Mouse (Mus musculus): ENCODE measurements at regions not wholly inside any gene's neighbourhood (a gene's known extent, or its start where the extent isn't known, plus 50 kb on each side); places are given as distances from the start of the nearest gene placed in this dataset.
"Not testable (repeated sequence)": the region's sequence is repeated elsewhere in the genome, so short reads cannot be mapped to it uniquely, and the experiment has no call there.

- ChIA-PET CTCF (no interaction called here), POLR2A (no interaction called here)
- H3K27me3 ChIP-seq = no peaks in the 10 kb centered on the region
- no peak for TF ChIP-seq CTCF (IDR thresholded peaks at IDR 0.05)
- in situ Hi-C loops (cut with MboI; ENCODE audit: low pct_unique_long_range_greater_than_20kb) = no loop called here
- ATAC-seq (no peak), DNase-seq (ENCODE audit: low read depth, low spot score) (no peak)
These were observed 51.3 kb downstream of the Gm21897 start for GRCm38 (mm10) chr16:15368383-15369163.

GRCm38 (mm10) chr16:15372844-15373243, 55.6 kb downstream of the Gm21897 start:
- ChIA-PET CTCF (interaction anchor here (1.2 kb wide), 1 partner anchor 49 kb away, joined by 3 read pairs; no protein-coding TSS in a partner anchor), POLR2A (interaction anchor here (0.6 to 0.7 kb wide), 2 partner anchors 658 to 1054 kb away, joined by 3 to 6 read pairs; no protein-coding TSS in a partner anchor)
- TF ChIP-seq CTCF (IDR thresholded peaks at IDR 0.05) = peak; percentile 30
- ATAC-seq (no peak), DNase-seq (ENCODE audit: low read depth, low spot score) (no peak)
- no peaks in the 10 kb centered on the region for H3K27me3 ChIP-seq
- in situ Hi-C loops (cut with MboI; ENCODE audit: low pct_unique_long_range_greater_than_20kb) = no loop called here

- no peak for ATAC-seq
- in situ Hi-C loops (cut with MboI; ENCODE audit: low pct_unique_long_range_greater_than_20kb) = no loop called here
- no peak for DNase-seq (ENCODE audit: low read depth, low spot score)
- no peak for TF ChIP-seq CTCF (IDR thresholded peaks at IDR 0.05)
- CTCF ChIA-PET = interaction anchor here (1.5 to 1.6 kb wide), 2 partner anchors 19 to 23 kb away, joined by 3 read pairs; no protein-coding TSS in a partner anchor
- no peaks in the 10 kb centered on the region for H3K27me3 ChIP-seq
- POLR2A ChIA-PET = no interaction called here
These were observed 56.7 kb downstream of the Gm21897 start for GRCm38 (mm10) chr16:15373961-15374360.

- no peak for TF ChIP-seq CTCF (IDR thresholded peaks at IDR 0.05)
- CTCF ChIA-PET = no interaction called here
These were observed 68.4 kb downstream of the Gm21897 start for GRCm38 (mm10) chr16:15385557-15386240.

DNA sequence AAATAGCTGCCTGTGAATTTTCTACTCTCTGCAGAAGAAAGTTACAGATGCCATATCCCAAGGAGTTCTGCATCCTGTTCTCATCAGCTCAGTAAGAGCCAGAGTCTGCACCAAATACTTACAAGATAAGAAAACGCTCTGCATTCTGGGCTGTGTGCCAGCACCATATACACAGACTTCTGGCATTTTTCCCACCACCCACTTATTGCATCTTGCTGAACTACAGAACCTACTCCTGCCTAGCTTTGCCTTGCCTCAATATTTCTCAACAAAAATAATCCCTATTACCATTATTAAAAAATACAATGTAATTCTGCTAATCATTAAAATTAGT, 69.0 kb downstream of the Gm21897 start:
- TF ChIP-seq CTCF (IDR thresholded peaks at IDR 0.05) = no peak
- H3K27me3 ChIP-seq = no peaks in the 10 kb centered on the region
- in situ Hi-C loops (cut with MboI; ENCODE audit: low pct_unique_long_range_greater_than_20kb) = no loop called here
- ChIA-PET POLR2A (no interaction called here), CTCF (no interaction called here)
- DNase-seq (ENCODE audit: low read depth, low spot score) = no peak
- ATAC-seq = no peak

More at GRCm38 (mm10) chr16:15385557-15386240, 68.4 kb downstream of the Gm21897 start:
- in situ Hi-C loops (cut with MboI; ENCODE audit: low pct_unique_long_range_greater_than_20kb) = no loop called here
- ATAC-seq = no peak
- no peak for DNase-seq (ENCODE audit: low read depth, low spot score)
- POLR2A ChIA-PET = no interaction called here
- H3K27me3 ChIP-seq = no peaks in the 10 kb centered on the region

DNA sequence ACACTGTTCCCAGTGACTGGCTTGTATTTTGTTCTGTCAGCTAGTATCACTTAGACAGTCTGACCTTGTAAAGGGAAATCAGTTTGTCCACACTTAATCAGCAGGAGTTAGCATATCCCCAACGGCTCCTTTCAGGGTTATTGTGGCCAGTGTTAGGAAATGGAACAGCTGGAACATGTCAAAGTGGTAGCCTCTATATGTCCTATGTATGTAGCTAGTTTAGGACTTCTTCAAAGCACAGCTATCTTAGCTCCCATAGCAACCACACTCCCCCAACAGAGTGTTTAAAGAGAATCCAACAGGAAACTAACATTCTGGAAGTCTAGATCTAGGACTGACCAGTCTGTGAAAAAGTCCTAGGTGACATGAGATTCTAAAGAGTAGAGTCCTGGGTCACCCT, 72.6 kb downstream of the Gm21897 start:
- ATAC-seq = no peak

GRCm38 (mm10) chr16:15430352-15430751, 113.1 kb downstream of the Gm21897 start:
- ATAC-seq = no peak
- no peak for DNase-seq (ENCODE audit: low read depth, low spot score)
- in situ Hi-C loops (cut with MboI; ENCODE audit: low pct_unique_long_range_greater_than_20kb) = no loop called here
- H3K27me3 ChIP-seq = no peaks in the 10 kb centered on the region
- no peak for TF ChIP-seq CTCF (IDR thresholded peaks at IDR 0.05)
- POLR2A ChIA-PET = no interaction called here
- CTCF ChIA-PET = no interaction called here

More for the DNA sequence above, 72.6 kb downstream of the Gm21897 start:
- no peaks in the 10 kb centered on the region for H3K27me3 ChIP-seq
- POLR2A ChIA-PET = no interaction called here
- CTCF ChIA-PET = no interaction called here
- no peak for DNase-seq (ENCODE audit: low read depth, low spot score)
- in situ Hi-C loops (cut with MboI; ENCODE audit: low pct_unique_long_range_greater_than_20kb) = no loop called here
- no peak for TF ChIP-seq CTCF (IDR thresholded peaks at IDR 0.05)

GRCm38 (mm10) chr16:15432681-15433080, 115.4 kb downstream of the Gm21897 start:
- no peak for ATAC-seq
- ChIA-PET POLR2A (no interaction called here), CTCF (no interaction called here)
- no peak for TF ChIP-seq CTCF (IDR thresholded peaks at IDR 0.05)
- in situ Hi-C loops (cut with MboI; ENCODE audit: low pct_unique_long_range_greater_than_20kb) = no loop called here
- no peak for DNase-seq (ENCODE audit: low read depth, low spot score)
- H3K27me3 ChIP-seq = no peaks in the 10 kb centered on the region

DNA sequence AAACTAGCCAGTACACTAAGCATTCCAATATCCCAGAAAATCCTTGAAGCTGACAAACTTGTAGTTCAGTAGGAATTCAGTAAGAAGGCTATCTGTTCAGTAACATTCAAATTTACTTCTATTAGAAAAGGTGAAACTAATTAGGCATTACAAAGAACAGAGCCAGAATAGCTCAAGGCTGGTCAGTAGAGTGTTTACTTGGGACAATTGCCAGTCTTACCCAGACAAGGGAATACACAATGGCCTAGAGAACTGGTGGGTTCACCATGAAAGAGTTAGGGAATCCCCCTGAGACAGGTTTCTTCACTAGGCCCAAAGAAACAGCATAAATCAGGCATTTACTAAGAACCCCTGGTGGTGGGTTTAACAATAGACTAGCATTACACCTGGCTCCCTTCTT, 145.6 kb downstream of the Gm21897 start:
- POLR2A ChIA-PET = interaction anchor here (0.6 kb wide), 1 partner anchor 35 kb away, joined by 3 read pairs; no protein-coding TSS in a partner anchor
- H3K27me3 ChIP-seq; ATAC-seq; in situ Hi-C loops (cut with MboI; ENCODE audit: low pct_unique_long_range_greater_than_20kb); DNase-seq (ENCODE audit: low read depth, low spot score); CTCF ChIA-PET: not testable (repeated sequence)

- ChIA-PET POLR2A (interaction anchor here (0.6 kb wide), 1 partner anchor 8 kb away, joined by 4 read pairs; no protein-coding TSS in a partner anchor), CTCF (no interaction called here)
- in situ Hi-C loops (cut with MboI; ENCODE audit: low pct_unique_long_range_greater_than_20kb) = no loop called here
- no peak for TF ChIP-seq CTCF (IDR thresholded peaks at IDR 0.05)
- H3K27me3 ChIP-seq = no peaks in the 10 kb centered on the region
- ATAC-seq (no peak), DNase-seq (ENCODE audit: low read depth, low spot score) (no peak)
These were observed 156.6 kb downstream of the Gm21897 start for GRCm38 (mm10) chr16:15473875-15474274.

DNA sequence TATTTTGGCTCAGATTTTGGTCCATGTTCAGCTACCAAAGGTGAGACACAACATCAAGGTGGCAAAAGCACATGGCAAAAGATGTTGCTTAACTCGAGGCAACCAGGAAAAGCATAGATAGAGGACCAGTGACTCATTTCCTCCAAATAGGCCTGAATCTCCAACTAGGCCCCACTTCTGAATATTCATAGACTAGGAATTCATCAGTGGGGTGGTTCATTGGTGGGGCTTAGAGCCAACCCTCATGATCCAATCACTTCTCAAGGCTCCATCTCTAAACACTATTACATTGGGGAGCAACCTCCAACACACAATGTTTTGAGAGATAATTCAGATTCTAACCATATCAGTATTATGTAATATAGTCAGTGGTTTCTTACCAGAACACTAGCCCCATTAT, 161.6 kb downstream of the Gm21897 start:
- in situ Hi-C loops (cut with MboI; ENCODE audit: low pct_unique_long_range_greater_than_20kb) = no loop called here
- ChIA-PET POLR2A (interaction anchor here (0.6 kb wide), 1 partner anchor 587 kb away, joined by 3 read pairs; no protein-coding TSS in a partner anchor), CTCF (interaction anchor here (1.4 kb wide), 1 partner anchor 9 kb away, joined by 3 read pairs; no protein-coding TSS in a partner anchor)
- no peak for DNase-seq (ENCODE audit: low read depth, low spot score)
- no peaks in the 10 kb centered on the region for H3K27me3 ChIP-seq
- TF ChIP-seq CTCF (IDR thresholded peaks at IDR 0.05) = no peak
- no peak for ATAC-seq

Data from Patski (cell line).